Mouse (Mus musculus) embryonic facial prominence, embryonic 11.5 days (tissue): Measurements from ENCODE around the gene Hnrnpa2b1. TPM values are rescaled to one million over a fixed set of nuclear protein-coding genes. Genes with fewer than 3 reads are reported as not detected.

ENCODE experiments used
- ATAC-seq: fragments of 200-750 bp; cut with Nextera tagmentation; replicated peaks from 2 replicates; pipeline ENCODE4 v1.8.0; 2017; ENCODE audit warnings: low read depth; ENCODE audit not compliant: insufficient number of reproducible peaks, low FRiP score, low TSS enrichment
- DNase-seq: peaks from one replicate; pipeline ENCODE4 v3.0.0-alpha.2; 2015; ENCODE audit warnings: low spot score
- H3K27ac ChIP-seq: fragments of 300-500 bp; sonication (generic); replicated peaks from 2 replicates; pipeline ENCODE4 v1.5.1; 2014; ENCODE audit warnings: mild to moderate bottlenecking, low read depth, low read length, control low read depth
- H3K27me3 ChIP-seq: fragments of 300-500 bp; sonication (generic); 2 replicates; pipeline ENCODE4 v1.6.1; 2014; ENCODE audit warnings: mild to moderate bottlenecking, low read length, moderate library complexity, mixed read lengths; ENCODE audit not compliant: control insufficient read depth, insufficient read depth
- H3K36me3 ChIP-seq: fragments of 300-500 bp; sonication (generic); replicated peaks from 2 replicates; pipeline ENCODE4 v1.6.1; 2014; ENCODE audit warnings: low read depth, mild to moderate bottlenecking, low read length, moderate library complexity, mixed read lengths; ENCODE audit not compliant: control insufficient read depth, insufficient read depth
- H3K4me1 ChIP-seq: fragments of 300-500 bp; sonication (generic); 2 replicates; pipeline ENCODE4 v1.6.1; 2014; ENCODE audit warnings: low read length, mixed read lengths; ENCODE audit not compliant: control insufficient read depth, insufficient read depth
- H3K4me2 ChIP-seq: fragments of 300-500 bp; sonication (generic); 2 replicates; pipeline ENCODE4 v1.6.1; 2014; ENCODE audit warnings: low read depth, mild to moderate bottlenecking, control low read depth, low read length, moderate library complexity
- H3K4me3 ChIP-seq: fragments of 300-500 bp; sonication (generic); 2 replicates; pipeline ENCODE4 v1.5.1; 2014; ENCODE audit warnings: low read depth, low read length, control low read depth
- H3K9ac ChIP-seq: fragments of 300-500 bp; sonication (generic); replicated peaks from 2 replicates; pipeline ENCODE4 v1.6.1; 2014; ENCODE audit warnings: mild to moderate bottlenecking, control low read depth, low read length
- H3K9me3 ChIP-seq: fragments of 300-500 bp; sonication (generic); replicated peaks from 2 replicates; pipeline ENCODE4 v1.6.1; 2016; ENCODE audit warnings: mild to moderate bottlenecking, low read length, inconsistent platforms, mixed read lengths; ENCODE audit not compliant: control insufficient read depth
- WGBS: fragments of 180-500 bp; shearing (Covaris S2); extraction: QIAGEN DNeasy Blood & Tissue Kit; methylation state at CpG from one replicate; pipeline ENCODE4 v1.1.7; 2014; 5-methylcytosine and 5-hydroxymethylcytosine counted together
- polyA plus RNA-seq: library from polyadenylated mRNA; unstranded; fragments of >200 nt; fragmentation: Nextera tagmentation; extraction: Ambion mirVana; gene quantifications from 2 replicates; pipeline ENCODE4 v1.2.1, GENCODE M21; 2014

The Hnrnpa2b1 gene
- polyA plus RNA-seq: 1,622 and 1,840 TPM in 2 replicates

- Histone ChIP-seq H3K36me3 (peaks cover 6% of the 10 kb centered on the region), H3K4me2 (peak within 1 kb of the TSS; percentile 40), H3K4me1 (no peaks in the 10 kb centered on the region; the same call in 1 of the 2 replicates), H3K9ac (peak within 1 kb of the TSS; percentile 100), H3K27ac (peak within 1 kb of the TSS; percentile 100), H3K27me3 (no peaks in the 10 kb centered on the region), H3K4me3 (peak within 1 kb of the TSS; percentile 98), H3K9me3 (no peaks in the 10 kb centered on the region)
- under 1% methylated on average over 63 of the region's 63 CpGs for WGBS
- ATAC-seq (peak; percentile 92), DNase-seq (peak; percentile 100)
These were observed at the start of gene Hnrnpa2b1 for GRCm38 (mm10) chr6:51469715-51470310. Hnrnpa2b1 (minus strand) TSS chr6:51469894.

GRCm38 (mm10) chr6:51514860-51515259 is 45.2 kb upstream of the Hnrnpa2b1 start:
- no peak overlapping the region for H3K4me2 ChIP-seq
- no peaks in the 10 kb centered on the region for H3K27me3 ChIP-seq
- no peak overlapping the region for H3K27ac ChIP-seq
- H3K4me3 ChIP-seq: no peak overlapping the region
- H3K36me3 ChIP-seq: no peaks in the 10 kb centered on the region
- 90% methylated on average over 7 of the region's 7 CpGs for WGBS
- DNase-seq (no peak), ATAC-seq (no peak)
- no peaks in the 10 kb centered on the region for H3K4me1 ChIP-seq
- H3K9me3 ChIP-seq: no peaks in the 10 kb centered on the region
- no peak overlapping the region for H3K9ac ChIP-seq

GRCm38 (mm10) chr6:51513745-51514144 is 44.1 kb upstream of the Hnrnpa2b1 start:
- no peaks in the 10 kb centered on the region for H3K4me1 ChIP-seq
- H3K4me3 ChIP-seq: no peak overlapping the region
- H3K36me3 ChIP-seq: no peaks in the 10 kb centered on the region
- WGBS: 71% methylated on average over 3 of the region's 3 CpGs
- H3K27ac ChIP-seq: no peak overlapping the region
- no peaks in the 10 kb centered on the region for H3K27me3 ChIP-seq
- H3K4me2 ChIP-seq: no peak overlapping the region
- no peak overlapping the region for H3K9ac ChIP-seq
- DNase-seq (no peak), ATAC-seq (no peak)
- no peaks in the 10 kb centered on the region for H3K9me3 ChIP-seq

GRCm38 (mm10) chr6:51510946-51511345 is 41.3 kb upstream of the Hnrnpa2b1 start:
- no peak for ATAC-seq
- no peak overlapping the region for H3K4me2 ChIP-seq
- no peak overlapping the region for H3K9ac ChIP-seq
- WGBS: 54% methylated on average over 1 of the region's 1 CpGs
- no peaks in the 10 kb centered on the region for H3K9me3 ChIP-seq
- no peaks in the 10 kb centered on the region for H3K4me1 ChIP-seq
- H3K4me3 ChIP-seq: no peak overlapping the region
- H3K27ac ChIP-seq: no peak overlapping the region
- no peaks in the 10 kb centered on the region for H3K36me3 ChIP-seq
- no peaks in the 10 kb centered on the region for H3K27me3 ChIP-seq
- no peak for DNase-seq

GRCm38 (mm10) chr6:51510094-51510493 is 40.4 kb upstream of the Hnrnpa2b1 start:
- no peak overlapping the region for H3K4me2 ChIP-seq
- no peaks in the 10 kb centered on the region for H3K27me3 ChIP-seq
- ATAC-seq: no peak
- no peak overlapping the region for H3K4me3 ChIP-seq
- H3K36me3 ChIP-seq: no peaks in the 10 kb centered on the region
- 25% methylated on average over 5 of the region's 5 CpGs for WGBS
- H3K27ac ChIP-seq: no peak overlapping the region
- DNase-seq: peak; percentile 47
- H3K9ac ChIP-seq: no peak overlapping the region
- H3K9me3 ChIP-seq: no peaks in the 10 kb centered on the region
- no peaks in the 10 kb centered on the region for H3K4me1 ChIP-seq

GRCm38 (mm10) chr6:51508750-51509648 is 39.3 kb upstream of the Hnrnpa2b1 start:
- Histone ChIP-seq H3K9ac (peak overlapping the region; percentile 15; the same call in 1 of the 2 replicates), H3K27ac (no peak overlapping the region), H3K27me3 (no peaks in the 10 kb centered on the region), H3K9me3 (no peaks in the 10 kb centered on the region), H3K4me2 (peak overlapping the region; percentile 19; the same call in 1 of the 2 replicates), H3K36me3 (no peaks in the 10 kb centered on the region), H3K4me3 (peak overlapping the region; percentile 12; the same call in 1 of the 2 replicates), H3K4me1 (no peaks in the 10 kb centered on the region)
- DNase-seq (peak; percentile 85), ATAC-seq (no peak; the same call in 1 of the 2 replicates)
- 26% methylated on average over 18 of the region's 18 CpGs for WGBS

- ATAC-seq (no peak), DNase-seq (no peak)
- no peak overlapping the region for H3K4me3 ChIP-seq
- H3K27ac ChIP-seq: no peak overlapping the region
- 69% methylated on average over 2 of the region's 2 CpGs for WGBS
- no peak overlapping the region for H3K4me2 ChIP-seq
- H3K27me3 ChIP-seq: no peaks in the 10 kb centered on the region
- no peak overlapping the region for H3K9ac ChIP-seq
- H3K36me3 ChIP-seq: no peaks in the 10 kb centered on the region
- no peaks in the 10 kb centered on the region for H3K4me1 ChIP-seq
- no peaks in the 10 kb centered on the region for H3K9me3 ChIP-seq
These were observed 37.9 kb upstream of the Hnrnpa2b1 start for GRCm38 (mm10) chr6:51507556-51507955.

- ATAC-seq: no peak
- H3K36me3 ChIP-seq: no peaks in the 10 kb centered on the region
- no peak overlapping the region for H3K27ac ChIP-seq
- H3K4me3 ChIP-seq: no peak overlapping the region
- H3K4me1 ChIP-seq: no peaks in the 10 kb centered on the region
- H3K9ac ChIP-seq: no peak overlapping the region
- H3K27me3 ChIP-seq: no peaks in the 10 kb centered on the region
- H3K9me3 ChIP-seq: no peaks in the 10 kb centered on the region
- no peak for DNase-seq
- H3K4me2 ChIP-seq: no peak overlapping the region
- WGBS: 40% methylated on average over 1 of the region's 1 CpGs
These were observed 36.0 kb upstream of the Hnrnpa2b1 start for GRCm38 (mm10) chr6:51505671-51506070.
